Mouse (Mus musculus): ENCODE data around the gene Tigit. TPM values are rescaled to one million over a fixed set of nuclear protein-coding genes. Genes with fewer than 3 reads are reported as not detected.

The Tigit gene
- not detected for total RNA-seq (2021)
- long read RNA-seq, experiment 1 = 0 reads
- long read RNA-seq, experiment 2 = 0 reads

- DNase-seq (ENCODE audit: low spot score in 2 of 2) = no peak
Measured at GRCm38 (mm10) chr16:43663978-43664579, at the start of gene Tigit. TSS of gene Tigit (minus strand) at chr16:43664146.

GRCm38 (mm10) chr16:43711361-43711760 is 47.4 kb upstream of the Tigit start:
- DNase-seq (ENCODE audit: low spot score in 2 of 2) = no peak

- DNase-seq (ENCODE audit: low spot score in 2 of 2) = no peak
Measured at GRCm38 (mm10) chr16:43710651-43711050, 46.7 kb upstream of the Tigit start.

GRCm38 (mm10) chr16:43710134-43710475 is 46.2 kb upstream of the Tigit start:
- no peak for DNase-seq (ENCODE audit: low spot score in 2 of 2)

GRCm38 (mm10) chr16:43709432-43710133 is 45.6 kb upstream of the Tigit start:
- DNase-seq (ENCODE audit: low spot score in 2 of 2) = no peak

- DNase-seq (ENCODE audit: low spot score in 2 of 2) = no peak
Measured at GRCm38 (mm10) chr16:43709062-43709413, 45.1 kb upstream of the Tigit start.

GRCm38 (mm10) chr16:43708335-43709061 is 44.6 kb upstream of the Tigit start:
- no peak for DNase-seq (ENCODE audit: low spot score in 2 of 2)

- no peak for DNase-seq (ENCODE audit: low spot score in 2 of 2)
Measured at GRCm38 (mm10) chr16:43701765-43702504, 38.0 kb upstream of the Tigit start.

- DNase-seq (ENCODE audit: low spot score in 2 of 2) = peak in 1 of 2 experiments; percentile 5
Measured at GRCm38 (mm10) chr16:43700575-43700974, 36.6 kb upstream of the Tigit start.

GRCm38 (mm10) chr16:43698735-43699649 is 35.0 kb upstream of the Tigit start:
- DNase-seq (ENCODE audit: low spot score in 2 of 2) = peak; percentile 20 to 26

GRCm38 (mm10) chr16:43697772-43698171 is 33.8 kb upstream of the Tigit start:
- no peak for DNase-seq (ENCODE audit: low spot score in 2 of 2)

- no peak for DNase-seq (ENCODE audit: low spot score in 2 of 2)
Measured at GRCm38 (mm10) chr16:43695852-43696251, 31.9 kb upstream of the Tigit start.

GRCm38 (mm10) chr16:43694104-43694503 is 30.2 kb upstream of the Tigit start:
- no peak for DNase-seq (ENCODE audit: low spot score in 2 of 2)

GRCm38 (mm10) chr16:43692611-43693010 is 28.7 kb upstream of the Tigit start:
- DNase-seq (ENCODE audit: low spot score in 2 of 2) = no peak

GRCm38 (mm10) chr16:43691741-43692140 is 27.8 kb upstream of the Tigit start:
- no peak for DNase-seq (ENCODE audit: low spot score in 2 of 2)

- no peak for DNase-seq (ENCODE audit: low spot score in 2 of 2)
Measured at GRCm38 (mm10) chr16:43690912-43691311, 27.0 kb upstream of the Tigit start.

- no peak for DNase-seq (ENCODE audit: low spot score in 2 of 2)
Measured at GRCm38 (mm10) chr16:43690211-43690690, 26.3 kb upstream of the Tigit start.

GRCm38 (mm10) chr16:43687968-43688367 is 24.0 kb upstream of the Tigit start:
- DNase-seq (ENCODE audit: low spot score in 2 of 2) = no peak

GRCm38 (mm10) chr16:43674400-43674799 is 10.5 kb upstream of the Tigit start:
- DNase-seq (ENCODE audit: low spot score in 2 of 2) = no peak

- no peak for DNase-seq (ENCODE audit: low spot score in 2 of 2)
Measured at GRCm38 (mm10) chr16:43672697-43673096, 8.8 kb upstream of the Tigit start.

All from left cerebral cortex, adult 18-20 months (tissue).